Mouse (Mus musculus) macrophage (primary cell): ENCODE data around the gene Tulp1. TPM values are rescaled to one million over a fixed set of nuclear protein-coding genes. Genes with fewer than 3 reads are reported as not detected.

ENCODE experiments used
- H3K27ac ChIP-seq: fragments of 350-480 bp; formaldehyde crosslinking; 2 replicates; pipeline ENCODE4 v1.9.0; 2021
- H3K36me3 ChIP-seq: fragments of 350-480 bp; formaldehyde crosslinking; 2 replicates; pipeline ENCODE4 v1.9.0; 2021; ENCODE audit errors: inconsistent target
- H3K4me3 ChIP-seq: fragments of 350-480 bp; formaldehyde crosslinking; 2 replicates; pipeline ENCODE4 v1.9.0; 2021; ENCODE audit errors: inconsistent target
- H3K79me2 ChIP-seq: fragments of 350-480 bp; formaldehyde crosslinking; 2 replicates; pipeline ENCODE4 v1.9.0; 2021; ENCODE audit errors: inconsistent target
- WGBS: methylation state at CpG from one replicate; pipeline ENCODE4 v1.1.7; 2026; ENCODE audit warnings: inconsistent platforms; ENCODE audit not compliant: missing documents; 5-methylcytosine and 5-hydroxymethylcytosine counted together
- polyA plus RNA-seq: library from polyadenylated mRNA; stranded (reverse); fragments of 250-400 nt; gene quantifications from 3 replicates; pipeline ENCODE4 v1.2.4, GENCODE M21; 2018; ENCODE audit warnings: inconsistent platforms

Gene Tulp1
- polyA plus RNA-seq, 1 experiment from 2014 or later, result not detected

GRCm38 (mm10) chr17:28305172-28305571 is 59.9 kb downstream of the Tulp1 start:
- H3K27ac ChIP-seq, result no peak overlapping the region
- no peaks in the 10 kb centered on the region for H3K79me2 ChIP-seq
- WGBS, result 89% methylated on average over 9 of the region's 10 CpGs
- peaks cover 4% of the 10 kb centered on the region; the same call in 1 of the 2 replicates for H3K36me3 ChIP-seq
- no peak overlapping the region for H3K4me3 ChIP-seq

Other genes with a start within 250 kb of the Tulp1 start
- gene Scube3, start 223.1 kb downstream of the Tulp1 start, polyA plus RNA-seq, result 0.04 TPM in 1 of 3 replicates, not detected in the others
- gene Zfp523, start 188.1 kb downstream of the Tulp1 start, polyA plus RNA-seq, result 7.5 to 11.9 TPM (median 11.7 TPM) in 3 replicates
- gene Def6, start 157.4 kb downstream of the Tulp1 start, polyA plus RNA-seq, result 20.9 to 30.3 TPM (median 27.3 TPM) in 3 replicates
- 10.6 to 23.1 TPM (median 20.3 TPM) in 3 replicates for gene Ppard, start 132.5 kb downstream of the Tulp1 start, polyA plus RNA-seq
- gene Fance, start 51.7 kb downstream of the Tulp1 start, polyA plus RNA-seq, result 10.8 to 20.6 TPM (median 20.1 TPM) in 3 replicates
- 257 to 572 TPM (median 569 TPM) in 3 replicates for gene Rpl10a, start 36.8 kb downstream of the Tulp1 start, polyA plus RNA-seq
- gene Tead3, start 14.4 kb downstream of the Tulp1 start, polyA plus RNA-seq, result not detected in 3 replicates
- 3.6 to 19.6 TPM (median 5.8 TPM) in 3 replicates for gene Fkbp5, start 152.3 kb upstream of the Tulp1 start, polyA plus RNA-seq
- not detected in 3 replicates for gene Armc12, start 165.6 kb upstream of the Tulp1 start, polyA plus RNA-seq
- gene Clpsl2, start 184.2 kb upstream of the Tulp1 start, polyA plus RNA-seq, result not detected in 3 replicates
- gene Clps, start 195.5 kb upstream of the Tulp1 start, polyA plus RNA-seq, result not detected in 3 replicates
- gene Lhfpl5, start 210.4 kb upstream of the Tulp1 start, polyA plus RNA-seq, result not detected in 3 replicates